Mouse (Mus musculus): ENCODE measurements around the gene Per2. TPM values are rescaled to one million over a fixed set of nuclear protein-coding genes. Genes with fewer than 3 reads are reported as not detected.

Gene Per2
- total and polyA plus RNA-seq, 3 experiments: 5.3 to 17.5 (median 15.4) TPM

GRCm38 (mm10) chr1:91456301-91456801, 2.8 kb downstream of the Per2 start:
- Histone ChIP-seq H3K4me1 (ENCODE audit: insufficient read depth, low read depth, low read length) (peaks cover 81% of the 10 kb centered on the region), H3K27me3 (ENCODE audit: insufficient read depth, low read length) (no peaks in the 10 kb centered on the region), H3K9me3 (replicated peaks) (no peaks in the 10 kb centered on the region), H3K4me3 (ENCODE audit: low read depth, low read length) (no peak overlapping the region; the same call in 1 of the 2 replicates), H3K36me3 (replicated peaks) (peaks cover 31% of the 10 kb centered on the region)
- DNase-seq (ENCODE audit: low spot score) (no peak), ATAC-seq (ENCODE audit: extremely low read depth, insufficient number of reproducible peaks, low FRiP score, poor library complexity, severe bottlenecking) (no peak)
- no peak for TF ChIP-seq CTCF (IDR thresholded peaks at IDR 0.05; ENCODE audit: low read depth, low read length)
- TF ChIP-seq POLR2AphosphoS5 (IDR thresholded peaks at IDR 0.05; ENCODE audit: insufficient replicate concordance, low read depth, low read length): no peak
- TF ChIP-seq GATA1 (IDR thresholded peaks at IDR 0.05; ENCODE audit: borderline replicate concordance, low read length): no peak
- TF ChIP-seq TAL1 (conservative IDR thresholded peaks at IDR 0.05; ENCODE audit: low read depth, low read length): no peak

DNA sequence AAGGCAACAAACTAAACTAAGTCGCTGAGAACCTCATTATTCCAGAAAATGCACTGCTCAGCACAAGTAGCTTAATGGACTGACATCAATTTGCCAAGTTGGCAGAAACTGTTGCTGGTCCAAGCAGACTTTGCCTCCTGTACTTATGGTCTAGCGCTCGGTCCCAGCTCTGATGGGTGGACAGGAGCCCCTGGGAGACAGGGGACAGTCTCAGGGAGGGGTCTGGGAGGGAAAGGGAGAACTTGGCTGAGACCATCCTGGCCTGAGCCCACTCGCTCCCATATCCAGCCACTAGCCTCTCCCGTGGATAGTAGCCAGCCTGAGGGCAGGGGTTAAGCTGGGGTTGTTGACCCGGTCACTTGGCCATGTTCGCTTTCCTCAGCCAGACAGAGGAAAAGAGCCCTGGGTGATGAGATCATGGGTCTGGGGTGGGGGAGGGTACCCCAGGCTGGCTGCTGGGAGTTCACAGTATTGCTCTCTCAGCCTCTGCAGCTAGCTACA, 3.4 kb downstream of the Per2 start:
- Histone ChIP-seq H3K4me3 (ENCODE audit: low read depth, low read length) (no peak overlapping the region; the same call in 1 of the 2 replicates), H3K4me1 (ENCODE audit: insufficient read depth, low read depth, low read length) (peaks cover 79% of the 10 kb centered on the region), H3K36me3 (replicated peaks) (peaks cover 38% of the 10 kb centered on the region), H3K27me3 (ENCODE audit: insufficient read depth, low read length) (no peaks in the 10 kb centered on the region), H3K9me3 (replicated peaks) (no peaks in the 10 kb centered on the region)
- DNase-seq (ENCODE audit: low spot score) (no peak), ATAC-seq (ENCODE audit: extremely low read depth, insufficient number of reproducible peaks, low FRiP score, poor library complexity, severe bottlenecking) (no peak)
- no peak for TF ChIP-seq POLR2AphosphoS5 (IDR thresholded peaks at IDR 0.05; ENCODE audit: insufficient replicate concordance, low read depth, low read length)

DNA sequence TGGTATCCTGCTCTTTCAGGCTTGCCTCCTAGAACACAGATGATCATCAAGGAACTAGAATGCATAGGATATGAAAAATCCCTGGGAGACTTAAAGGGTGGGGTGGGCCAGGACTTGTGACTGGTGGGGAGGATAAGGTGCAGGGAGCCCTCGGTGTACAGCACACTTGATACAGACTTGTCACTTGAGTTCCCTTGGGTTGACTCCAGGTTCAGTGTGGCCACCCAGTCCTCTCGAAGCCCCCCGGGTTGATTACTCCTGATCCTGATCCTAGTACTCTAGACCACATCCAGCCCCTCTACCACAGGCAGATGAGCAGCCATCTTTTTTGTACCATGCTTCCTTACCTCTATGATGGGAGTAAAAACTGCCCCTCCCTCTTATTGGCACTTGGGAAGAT, 4.2 kb downstream of the Per2 start:
- TF ChIP-seq CTCF (IDR thresholded peaks at IDR 0.05; ENCODE audit: low read depth, low read length): no peak
- TF ChIP-seq GATA2 (IDR thresholded peaks at IDR 0.05; ENCODE audit: borderline replicate concordance, low read depth, low read length): no peak
- no peak for TF ChIP-seq TAL1 (conservative IDR thresholded peaks at IDR 0.05; ENCODE audit: low read depth, low read length)
- TF ChIP-seq GATA1 (IDR thresholded peaks at IDR 0.05; ENCODE audit: borderline replicate concordance, low read length): no peak
- no peak for TF ChIP-seq POLR2AphosphoS5 (IDR thresholded peaks at IDR 0.05; ENCODE audit: insufficient replicate concordance, low read depth, low read length)
- no peak for ATAC-seq (ENCODE audit: extremely low read depth, insufficient number of reproducible peaks, low FRiP score, poor library complexity, severe bottlenecking)
- no peaks in the 10 kb centered on the region for H3K9me3 ChIP-seq (replicated peaks)
- peaks cover 77% of the 10 kb centered on the region for H3K4me1 ChIP-seq (ENCODE audit: insufficient read depth, low read depth, low read length)
- H3K4me3 ChIP-seq (ENCODE audit: low read depth, low read length): no peak overlapping the region
- DNase-seq (ENCODE audit: low spot score): no peak
- H3K27me3 ChIP-seq (ENCODE audit: insufficient read depth, low read length): no peaks in the 10 kb centered on the region
- peaks cover 45% of the 10 kb centered on the region for H3K36me3 ChIP-seq (replicated peaks)

DNA sequence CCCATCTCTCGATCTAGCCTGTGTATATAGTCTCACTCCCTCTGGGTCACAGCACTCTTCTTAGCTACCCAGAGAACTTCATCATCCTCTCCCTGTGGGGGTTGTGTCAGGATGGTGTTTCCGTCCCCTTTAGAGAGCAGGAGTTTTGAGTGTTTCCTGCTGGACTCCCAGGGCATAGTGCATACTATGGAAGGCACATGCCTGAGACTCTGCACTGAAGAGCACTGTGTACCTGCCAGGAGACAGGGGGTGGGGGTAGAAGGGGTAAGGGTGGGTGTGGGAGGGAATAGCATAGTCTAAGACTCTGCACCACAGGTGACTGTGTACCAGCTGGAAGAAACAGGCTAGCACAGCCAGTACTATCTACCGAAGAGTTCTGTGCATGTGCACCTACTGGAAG, 4.8 kb downstream of the Per2 start:
- H3K4me1 ChIP-seq (ENCODE audit: insufficient read depth, low read depth, low read length): peaks cover 78% of the 10 kb centered on the region

GRCm38 (mm10) chr1:91453932-91454331, 5.2 kb downstream of the Per2 start:
- peak; percentile 57 for DNase-seq (ENCODE audit: low spot score)
- no peaks in the 10 kb centered on the region for H3K9me3 ChIP-seq (replicated peaks)
- peaks cover 55% of the 10 kb centered on the region for H3K36me3 ChIP-seq (replicated peaks)

More for the DNA sequence above, 4.8 kb downstream of the Per2 start:
- DNase-seq (ENCODE audit: low spot score) (no peak), ATAC-seq (ENCODE audit: extremely low read depth, insufficient number of reproducible peaks, low FRiP score, poor library complexity, severe bottlenecking) (no peak)
- Histone ChIP-seq H3K4me3 (ENCODE audit: low read depth, low read length) (no peak overlapping the region), H3K27me3 (ENCODE audit: insufficient read depth, low read length) (no peaks in the 10 kb centered on the region), H3K36me3 (replicated peaks) (peaks cover 51% of the 10 kb centered on the region), H3K9me3 (replicated peaks) (no peaks in the 10 kb centered on the region)
- TF ChIP-seq GATA1 (IDR thresholded peaks at IDR 0.05; ENCODE audit: borderline replicate concordance, low read length): no peak
- no peak for TF ChIP-seq CTCF (IDR thresholded peaks at IDR 0.05; ENCODE audit: low read depth, low read length)
- TF ChIP-seq TAL1 (conservative IDR thresholded peaks at IDR 0.05; ENCODE audit: low read depth, low read length): no peak
- TF ChIP-seq GATA2 (IDR thresholded peaks at IDR 0.05; ENCODE audit: borderline replicate concordance, low read depth, low read length): no peak
- no peak for TF ChIP-seq POLR2AphosphoS5 (IDR thresholded peaks at IDR 0.05; ENCODE audit: insufficient replicate concordance, low read depth, low read length)

GRCm38 (mm10) chr1:91451547-91452084, 7.5 kb downstream of the Per2 start:
- no peak for ATAC-seq (ENCODE audit: extremely low read depth, insufficient number of reproducible peaks, low FRiP score, poor library complexity, severe bottlenecking)
- H3K4me1 ChIP-seq (ENCODE audit: insufficient read depth, low read depth, low read length): peaks cover 65% of the 10 kb centered on the region

More at GRCm38 (mm10) chr1:91453932-91454331, 5.2 kb downstream of the Per2 start:
- ATAC-seq (ENCODE audit: extremely low read depth, insufficient number of reproducible peaks, low FRiP score, poor library complexity, severe bottlenecking): no peak
- Histone ChIP-seq H3K4me3 (ENCODE audit: low read depth, low read length) (no peak overlapping the region), H3K4me1 (ENCODE audit: insufficient read depth, low read depth, low read length) (peaks cover 81% of the 10 kb centered on the region), H3K27me3 (ENCODE audit: insufficient read depth, low read length) (no peaks in the 10 kb centered on the region)
- TF ChIP-seq GATA1 (IDR thresholded peaks at IDR 0.05; ENCODE audit: borderline replicate concordance, low read length) (no peak), TAL1 (conservative IDR thresholded peaks at IDR 0.05; ENCODE audit: low read depth, low read length) (no peak)

More at GRCm38 (mm10) chr1:91451547-91452084, 7.5 kb downstream of the Per2 start:
- no peaks in the 10 kb centered on the region for H3K27me3 ChIP-seq (ENCODE audit: insufficient read depth, low read length)
- H3K36me3 ChIP-seq (replicated peaks): peaks cover 73% of the 10 kb centered on the region
- no peak for TF ChIP-seq CTCF (IDR thresholded peaks at IDR 0.05; ENCODE audit: low read depth, low read length)
- TF ChIP-seq POLR2AphosphoS5 (IDR thresholded peaks at IDR 0.05; ENCODE audit: insufficient replicate concordance, low read depth, low read length): no peak
- no peak for TF ChIP-seq GATA1 (IDR thresholded peaks at IDR 0.05; ENCODE audit: borderline replicate concordance, low read length)
- TF ChIP-seq GATA2 (IDR thresholded peaks at IDR 0.05; ENCODE audit: borderline replicate concordance, low read depth, low read length): no peak
- no peak for TF ChIP-seq TAL1 (conservative IDR thresholded peaks at IDR 0.05; ENCODE audit: low read depth, low read length)
- peaks cover 8% of the 10 kb centered on the region for H3K9me3 ChIP-seq (replicated peaks)
- no peak for DNase-seq (ENCODE audit: low spot score)
- H3K4me3 ChIP-seq (ENCODE audit: low read depth, low read length): no peak overlapping the region

Data from G1E (cell line).